Mouse (Mus musculus): ENCODE measurements around the gene Gm15262. TPM values are rescaled to one million over a fixed set of nuclear protein-coding genes. Genes with fewer than 3 reads are reported as not detected.
"Not testable (repeated sequence)": the region's sequence is repeated elsewhere in the genome, so short reads cannot be mapped to it uniquely, and the experiment has no call there.

Gm15262 gene
- polyA plus RNA-seq (2015; fragmentation: Nextera tagmentation; extraction: Ambion mirVana): not detected in 2 replicates

DNA sequence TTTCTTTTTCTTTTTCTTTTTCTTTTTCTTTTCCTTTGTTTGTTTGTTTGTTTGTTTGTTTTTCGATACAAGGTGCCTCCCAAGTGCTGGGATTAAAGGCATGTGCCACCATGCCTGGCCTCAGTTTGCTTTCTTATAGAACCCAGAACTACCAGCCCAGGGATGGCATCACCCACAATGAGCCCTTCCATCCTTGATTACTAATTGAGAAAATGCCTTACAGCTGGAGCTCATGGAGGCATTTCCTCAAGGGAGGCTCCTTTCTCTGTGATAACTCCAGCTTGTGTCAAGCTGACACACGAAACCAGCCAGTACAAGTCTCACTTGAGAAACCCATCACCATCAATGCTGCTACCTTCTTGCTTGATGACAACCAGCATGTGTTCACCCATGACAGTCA is at the start of gene Gm15262:
Gm15262 (plus strand) TSS at position 301 of the 400 bp plus-strand sequence.
- not testable (repeated sequence) for H3K9me3 ChIP-seq; H3K27ac ChIP-seq (replicated peaks); H3K27me3 ChIP-seq; H3K4me2 ChIP-seq (replicated peaks); H3K9ac ChIP-seq (replicated peaks); H3K4me3 ChIP-seq; H3K36me3 ChIP-seq; ATAC-seq (replicated peaks); H3K4me1 ChIP-seq
- WGBS: 83% methylated on average over 2 of the region's 2 CpGs

DNA sequence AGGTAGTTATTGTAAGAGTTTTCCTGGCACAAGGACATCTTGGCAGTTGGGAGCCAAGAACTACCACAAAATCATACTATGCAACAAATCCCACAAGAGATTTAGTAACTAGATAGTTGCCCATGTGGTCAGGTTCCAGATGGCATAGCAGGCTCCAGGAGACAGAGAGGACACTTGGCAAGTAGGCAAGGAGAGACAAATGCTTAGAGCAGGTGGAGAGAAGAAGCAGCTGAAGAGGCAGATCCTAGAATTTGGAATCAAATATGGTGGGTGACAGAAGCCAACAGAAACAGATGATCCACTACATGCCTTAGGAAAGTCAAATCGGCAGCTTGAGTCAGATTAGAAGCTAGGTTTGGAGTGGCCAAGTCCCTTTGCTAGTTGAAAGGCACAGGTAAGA is 20.9 kb downstream of the Gm15262 start:
- Histone ChIP-seq H3K4me1 (no peaks in the 10 kb centered on the region), H3K9me3 (no peaks in the 10 kb centered on the region), H3K27ac (replicated peaks) (no peak overlapping the region), H3K27me3 (no peaks in the 10 kb centered on the region), H3K4me3 (no peak overlapping the region), H3K36me3 (no peaks in the 10 kb centered on the region), H3K9ac (replicated peaks) (no peak overlapping the region), H3K4me2 (replicated peaks) (no peak overlapping the region)
- 68% methylated on average over 1 of the region's 1 CpGs for WGBS
- ATAC-seq (replicated peaks): no peak

DNA sequence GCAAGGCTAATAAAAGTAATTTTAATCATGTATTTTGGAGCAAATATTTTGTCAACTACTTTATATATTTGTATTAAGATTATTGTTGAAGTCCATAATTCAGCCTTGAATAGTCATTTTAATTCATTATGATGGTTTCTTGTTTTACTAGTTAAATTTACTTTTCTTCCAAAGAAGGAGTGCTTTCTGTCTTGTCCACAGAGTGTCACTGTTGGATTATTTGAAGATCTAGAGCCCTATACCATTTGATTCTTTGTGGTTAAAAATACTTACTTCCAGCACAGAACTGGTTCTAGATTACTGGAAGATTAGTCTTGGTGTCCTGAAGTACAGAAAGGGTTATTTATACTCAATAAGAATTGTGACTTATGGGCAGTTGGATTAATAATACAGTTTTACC is 29.2 kb downstream of the Gm15262 start:
- no peak overlapping the region for H3K4me3 ChIP-seq
- no peak overlapping the region for H3K9ac ChIP-seq (replicated peaks)
- ATAC-seq (replicated peaks): no peak
- no peaks in the 10 kb centered on the region for H3K36me3 ChIP-seq
- no peaks in the 10 kb centered on the region for H3K9me3 ChIP-seq
- H3K27ac ChIP-seq (replicated peaks): no peak overlapping the region
- no peaks in the 10 kb centered on the region for H3K4me1 ChIP-seq
- H3K4me2 ChIP-seq (replicated peaks): no peak overlapping the region
- H3K27me3 ChIP-seq: no peaks in the 10 kb centered on the region

DNA sequence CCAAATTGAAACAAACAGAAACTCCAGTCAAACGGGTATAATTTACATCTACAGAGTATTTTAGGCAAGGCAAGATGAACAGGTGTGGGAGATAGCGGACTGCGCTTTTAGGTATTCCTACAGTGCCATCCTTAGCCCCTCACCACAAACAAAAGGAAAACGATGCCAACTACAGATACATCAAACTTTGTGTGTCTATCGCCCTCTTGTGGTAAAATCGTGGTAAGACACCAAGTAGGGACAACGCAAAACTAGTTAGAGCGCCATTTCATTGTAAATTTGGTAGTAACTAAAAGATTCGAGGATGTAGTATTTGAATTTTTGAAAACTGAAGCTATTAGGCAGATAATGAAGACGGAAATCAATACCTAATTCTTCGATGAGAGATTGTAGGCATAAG is 83.7 kb downstream of the Gm15262 start:
- 45% methylated on average over 11 of the region's 11 CpGs for WGBS
- H3K9ac ChIP-seq (replicated peaks): no peak overlapping the region
- ATAC-seq (replicated peaks): no peak
- H3K27ac ChIP-seq (replicated peaks): no peak overlapping the region
- H3K36me3 ChIP-seq: no peaks in the 10 kb centered on the region
- no peak overlapping the region for H3K4me2 ChIP-seq (replicated peaks)
- H3K27me3 ChIP-seq: no peaks in the 10 kb centered on the region
- H3K4me3 ChIP-seq: no peak overlapping the region
- H3K9me3 ChIP-seq: no peaks in the 10 kb centered on the region
- H3K4me1 ChIP-seq: no peaks in the 10 kb centered on the region

DNA sequence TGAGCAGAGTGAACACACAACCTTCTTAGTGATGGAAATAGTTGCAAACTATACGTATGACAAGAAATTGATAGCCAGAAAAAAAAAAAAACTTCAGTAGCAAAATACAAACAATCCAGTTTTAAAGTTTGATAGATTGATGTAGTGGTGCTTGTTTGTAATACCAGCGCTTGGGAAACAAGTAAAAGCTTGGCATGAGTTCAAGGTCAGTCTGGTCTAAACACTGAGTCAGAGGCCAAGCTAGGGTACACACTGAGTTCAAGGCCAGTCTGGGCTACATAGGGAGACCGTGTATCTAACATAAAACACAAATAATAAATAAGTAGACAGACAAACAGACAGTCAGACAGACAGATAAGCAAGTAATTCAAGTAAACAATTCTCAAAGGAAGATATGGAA is 84.2 kb downstream of the Gm15262 start:
- Histone ChIP-seq H3K4me2 (replicated peaks) (no peak overlapping the region), H3K9me3 (no peaks in the 10 kb centered on the region), H3K27me3 (no peaks in the 10 kb centered on the region), H3K27ac (replicated peaks) (no peak overlapping the region), H3K4me3 (no peak overlapping the region), H3K9ac (replicated peaks) (no peak overlapping the region), H3K36me3 (no peaks in the 10 kb centered on the region), H3K4me1 (no peaks in the 10 kb centered on the region)
- 63% methylated on average over 3 of the region's 3 CpGs for WGBS
- ATAC-seq (replicated peaks): no peak

DNA sequence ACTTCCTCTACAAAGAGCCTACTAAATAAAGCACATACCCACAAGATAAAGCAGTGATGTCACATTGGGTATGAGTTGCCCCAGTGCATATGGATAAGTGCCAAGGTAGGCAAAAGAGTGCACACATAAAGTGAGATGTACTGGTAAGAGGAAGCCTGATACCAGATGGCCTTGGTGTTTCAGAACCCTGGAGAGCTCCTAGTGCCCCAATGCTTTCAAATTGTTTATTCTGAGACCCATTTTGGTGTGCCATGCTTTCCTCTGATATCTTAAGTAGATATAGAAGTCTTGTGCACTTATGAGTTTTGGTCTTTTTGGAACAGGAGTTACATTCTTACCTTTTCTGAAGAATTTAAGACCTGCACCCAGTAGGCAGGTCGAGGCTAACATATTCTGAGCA is 88.3 kb downstream of the Gm15262 start:
- Histone ChIP-seq H3K4me1 (no peaks in the 10 kb centered on the region), H3K36me3 (no peaks in the 10 kb centered on the region), H3K9me3 (no peaks in the 10 kb centered on the region), H3K9ac (replicated peaks) (no peak overlapping the region), H3K4me3 (no peak overlapping the region), H3K4me2 (replicated peaks) (no peak overlapping the region), H3K27ac (replicated peaks) (no peak overlapping the region), H3K27me3 (0 out of 2 replicates have a peak, but pooled peaks cover 3% of the 10 kb centered on the region)
- no peak for ATAC-seq (replicated peaks)
- WGBS: 63% methylated on average over 1 of the region's 1 CpGs

DNA sequence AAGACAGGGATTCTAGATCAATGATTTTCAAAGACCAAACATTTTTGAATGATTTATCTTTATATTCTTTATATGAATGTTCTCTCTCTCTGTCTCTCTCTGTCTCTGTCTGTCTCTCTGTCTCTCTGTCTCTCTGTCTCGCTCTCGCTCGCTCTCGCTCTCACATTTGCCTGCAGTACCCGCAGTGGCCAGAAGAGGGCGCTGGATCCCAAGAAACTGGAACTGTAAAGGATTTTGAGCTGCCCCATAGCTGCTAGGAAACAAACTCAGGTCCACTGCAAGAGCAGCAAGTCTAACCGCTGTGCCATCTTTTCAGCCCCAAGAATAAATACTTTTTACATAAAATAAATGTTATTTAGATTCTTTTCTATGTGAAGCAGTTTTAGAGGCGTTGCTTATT is 98.5 kb downstream of the Gm15262 start:
- ATAC-seq (replicated peaks): no peak
- Histone ChIP-seq H3K4me2 (replicated peaks) (no peak overlapping the region), H3K27ac (replicated peaks) (no peak overlapping the region), H3K27me3 (no peaks in the 10 kb centered on the region), H3K36me3 (no peaks in the 10 kb centered on the region), H3K9ac (replicated peaks) (no peak overlapping the region), H3K9me3 (no peaks in the 10 kb centered on the region), H3K4me1 (no peaks in the 10 kb centered on the region), H3K4me3 (no peak overlapping the region)
- WGBS: 37% methylated on average over 8 of the region's 8 CpGs

DNA sequence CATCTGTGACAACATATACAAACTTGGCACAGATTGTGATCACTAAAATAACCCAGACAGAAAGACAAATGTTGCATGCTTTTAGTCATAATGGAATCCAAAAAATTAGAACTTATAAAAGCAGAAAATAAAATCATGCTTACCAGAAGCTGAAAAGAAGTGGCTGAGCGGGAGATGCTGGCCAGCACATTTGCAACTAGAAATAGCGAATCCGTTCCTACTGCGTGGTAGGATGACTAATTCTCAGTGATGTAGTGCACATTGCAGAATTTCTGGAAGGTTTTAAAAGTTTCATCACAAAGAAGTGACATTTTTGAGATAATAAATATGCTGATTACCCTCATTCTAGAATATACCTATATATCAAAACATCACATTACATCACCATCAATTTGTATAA is 100.7 kb downstream of the Gm15262 start:
- ATAC-seq (replicated peaks): no peak
- H3K9me3 ChIP-seq: no peaks in the 10 kb centered on the region
- 94% methylated on average over 4 of the region's 4 CpGs for WGBS

DNA sequence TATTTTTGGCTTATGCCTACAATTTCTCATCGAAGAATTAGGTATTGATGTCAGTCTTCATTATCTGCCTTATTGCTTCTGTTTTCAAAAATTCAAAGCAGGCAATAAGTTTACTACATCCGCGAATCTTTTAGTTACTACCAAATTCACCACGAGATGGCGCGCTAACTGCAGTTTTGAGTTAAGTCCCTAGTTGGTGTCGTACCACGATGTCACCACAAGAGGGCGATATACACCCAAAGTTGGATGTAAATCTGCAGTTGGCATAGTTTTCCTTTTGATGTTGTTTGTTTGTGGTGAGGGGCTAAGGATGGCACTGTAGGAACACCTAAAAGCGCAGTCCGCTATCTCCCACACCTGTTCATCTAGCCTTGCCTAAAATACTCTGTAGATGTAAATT is 111.9 kb downstream of the Gm15262 start:
- Histone ChIP-seq H3K9me3 (no peaks in the 10 kb centered on the region), H3K4me1 (no peaks in the 10 kb centered on the region), H3K4me2 (replicated peaks) (no peak overlapping the region), H3K4me3 (no peak overlapping the region), H3K36me3 (no peaks in the 10 kb centered on the region), H3K27me3 (no peaks in the 10 kb centered on the region), H3K27ac (replicated peaks) (no peak overlapping the region), H3K9ac (replicated peaks) (no peak overlapping the region)
- ATAC-seq (replicated peaks): no peak; the same call in 1 of the 2 replicates
- 28% methylated on average over 11 of the region's 11 CpGs for WGBS

More for the DNA sequence above, 100.7 kb downstream of the Gm15262 start:
- H3K36me3 ChIP-seq: no peaks in the 10 kb centered on the region
- H3K4me1 ChIP-seq: no peaks in the 10 kb centered on the region
- no peak overlapping the region for H3K9ac ChIP-seq (replicated peaks)
- no peaks in the 10 kb centered on the region for H3K27me3 ChIP-seq
- no peak overlapping the region for H3K27ac ChIP-seq (replicated peaks)
- no peak overlapping the region for H3K4me2 ChIP-seq (replicated peaks)
- H3K4me3 ChIP-seq: no peak overlapping the region

DNA sequence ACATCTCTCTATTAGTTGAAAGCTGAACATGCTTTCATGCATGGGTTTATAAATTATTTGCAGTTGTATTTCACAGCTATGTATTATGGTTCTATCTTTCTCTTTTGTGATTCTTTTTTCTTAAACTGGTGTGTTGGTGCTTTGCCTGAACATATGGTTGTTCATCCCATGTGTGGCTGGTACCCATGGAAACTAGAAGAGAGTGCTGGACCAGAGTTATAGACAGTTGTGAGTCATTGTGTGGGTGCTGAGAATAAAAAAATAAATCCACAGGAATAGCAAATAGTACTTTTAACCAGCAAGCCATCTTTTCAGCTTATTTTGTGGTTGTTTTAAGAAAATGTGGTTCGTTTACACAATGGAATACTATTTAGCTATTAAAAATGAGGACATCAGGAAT is 123.9 kb downstream of the Gm15262 start:
- Histone ChIP-seq H3K27ac (replicated peaks) (no peak overlapping the region), H3K9me3 (no peaks in the 10 kb centered on the region), H3K27me3 (no peaks in the 10 kb centered on the region), H3K4me1 (no peaks in the 10 kb centered on the region), H3K9ac (replicated peaks) (no peak overlapping the region), H3K4me2 (replicated peaks) (no peak overlapping the region), H3K36me3 (no peaks in the 10 kb centered on the region), H3K4me3 (no peak overlapping the region)
- 72% methylated on average over 1 of the region's 1 CpGs for WGBS
- ATAC-seq (replicated peaks): no peak

Other genes starting within 250 kb of the Gm15262 start
- gene Scml2, start 170.3 kb upstream of the Gm15262 start, polyA plus RNA-seq (2015; fragmentation: Nextera tagmentation; extraction: Ambion mirVana): 2.2 and 3.0 TPM in 2 replicates

All from forebrain, embryonic 15.5 days (tissue).